Mouse (Mus musculus) limb, embryonic 14.5 days (tissue): Measurements from ENCODE around the gene Evi5. TPM values are rescaled to one million over a fixed set of nuclear protein-coding genes. Genes with fewer than 3 reads are reported as not detected.

Source experiments
- ATAC-seq: fragments of 200-750 bp; cut with Nextera tagmentation; 2 replicates; pipeline ENCODE4 v1.8.0; 2017; ENCODE audit warnings: low read depth, moderate number of reproducible peaks, moderate TSS enrichment; ENCODE audit not compliant: low FRiP score
- DNase-seq: peaks from one replicate; pipeline ENCODE4 v3.0.0-alpha.2; 2015; ENCODE audit warnings: low spot score
- H3K27ac ChIP-seq: fragments of 300-500 bp; sonication (generic); replicated peaks from 2 replicates; pipeline ENCODE4 v1.5.1; 2014; ENCODE audit warnings: low read depth, mild to moderate bottlenecking, low read length, moderate library complexity, mixed read lengths
- H3K27me3 ChIP-seq: fragments of 300-500 bp; sonication (generic); 2 replicates; pipeline ENCODE4 v1.6.1; 2014; ENCODE audit warnings: low read length, mixed read lengths; ENCODE audit not compliant: control insufficient read depth, insufficient read depth
- H3K36me3 ChIP-seq: fragments of 300-500 bp; sonication (generic); 2 replicates; pipeline ENCODE4 v1.6.1; 2014; ENCODE audit warnings: mild to moderate bottlenecking, low read length, moderate library complexity, mixed read lengths; ENCODE audit not compliant: control insufficient read depth, insufficient read depth
- H3K4me1 ChIP-seq: fragments of 300-500 bp; sonication (generic); 2 replicates; pipeline ENCODE4 v1.6.1; 2014; ENCODE audit warnings: antibody characterized with exemption, low read length, mixed read lengths; ENCODE audit not compliant: control insufficient read depth, insufficient read depth
- H3K4me2 ChIP-seq: fragments of 300-500 bp; sonication (generic); replicated peaks from 2 replicates; pipeline ENCODE4 v1.6.1; 2014; ENCODE audit warnings: low read depth, mild to moderate bottlenecking, low read length, moderate library complexity; ENCODE audit not compliant: severe bottlenecking
- H3K4me3 ChIP-seq: fragments of 300-500 bp; sonication (generic); replicated peaks from 2 replicates; pipeline ENCODE4 v1.5.1; 2014; ENCODE audit warnings: low read length
- H3K9ac ChIP-seq: fragments of 300-500 bp; sonication (generic); 2 replicates; pipeline ENCODE4 v1.6.1; 2014; ENCODE audit warnings: mild to moderate bottlenecking, low read depth, low read length, moderate library complexity; ENCODE audit not compliant: severe bottlenecking
- H3K9me3 ChIP-seq: fragments of 300-500 bp; sonication (generic); 2 replicates; pipeline ENCODE4 v1.6.1; 2016; ENCODE audit warnings: low read length; ENCODE audit not compliant: control insufficient read depth
- POLR2A ChIP-seq: fragments of 200-500 bp; IDR thresholded peaks from 2 replicates; pipeline ENCODE4 v1.8.0; 2012; ENCODE audit warnings: inconsistent platforms, mild to moderate bottlenecking, moderate library complexity, borderline replicate concordance; ENCODE audit not compliant: insufficient read depth, insufficient read length; ENCODE audit errors: extremely low read depth
- WGBS: fragments of 180-500 bp; shearing (Covaris S2); extraction: QIAGEN DNeasy Blood & Tissue Kit; methylation state at CpG from one replicate; pipeline ENCODE4 v1.1.7; 2014; 5-methylcytosine and 5-hydroxymethylcytosine counted together
- polyA plus RNA-seq, 2 experiments: library from polyadenylated mRNA; depleted of rRNA in 1 of 2; stranded (reverse) in 1 of 2; unstranded in 1 of 2; fragments of >200 nt; fragmentation: Nextera tagmentation in 1 of 2; extraction: Ambion mirVana in 1 of 2; gene quantifications; 2 replicates each; pipeline versions ENCODE4 v1.2.1 to v1.2.3; 2012 to 2014

Evi5 gene
- polyA plus RNA-seq, 2 experiments = 31.2 to 60.2 TPM

DNA sequence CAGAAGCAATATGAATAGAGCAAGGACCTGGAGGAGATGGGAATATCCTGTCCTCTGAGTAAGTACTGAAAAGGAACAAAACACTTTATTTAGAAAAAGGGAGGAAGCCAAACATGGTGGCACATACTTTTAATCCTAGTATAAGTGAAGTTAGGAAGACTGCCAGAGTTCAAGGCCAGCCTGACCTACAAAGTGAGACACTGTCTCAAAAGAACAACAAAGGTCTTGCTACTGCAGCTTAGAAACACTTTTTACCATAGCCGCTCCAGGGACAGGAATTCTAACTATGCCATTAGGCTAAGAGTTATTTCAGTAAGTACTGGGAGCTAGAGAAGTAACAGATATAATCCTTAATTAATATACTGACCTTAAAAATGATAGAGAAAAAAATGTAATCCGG, 60.3 kb downstream of the Evi5 start:
- H3K9me3 ChIP-seq = no peaks in the 10 kb centered on the region
- no peak overlapping the region for H3K4me2 ChIP-seq
- no peak overlapping the region for H3K27ac ChIP-seq
- ATAC-seq (no peak), DNase-seq (no peak)
- H3K36me3 ChIP-seq = peaks cover 50% of the 10 kb centered on the region
- H3K27me3 ChIP-seq = no peaks in the 10 kb centered on the region
- H3K4me3 ChIP-seq = no peak overlapping the region
- H3K9ac ChIP-seq = no peak overlapping the region
- no peak for TF ChIP-seq POLR2A
- WGBS = 92% methylated on average over 2 of the region's 2 CpGs
- H3K4me1 ChIP-seq = no peaks in the 10 kb centered on the region

DNA sequence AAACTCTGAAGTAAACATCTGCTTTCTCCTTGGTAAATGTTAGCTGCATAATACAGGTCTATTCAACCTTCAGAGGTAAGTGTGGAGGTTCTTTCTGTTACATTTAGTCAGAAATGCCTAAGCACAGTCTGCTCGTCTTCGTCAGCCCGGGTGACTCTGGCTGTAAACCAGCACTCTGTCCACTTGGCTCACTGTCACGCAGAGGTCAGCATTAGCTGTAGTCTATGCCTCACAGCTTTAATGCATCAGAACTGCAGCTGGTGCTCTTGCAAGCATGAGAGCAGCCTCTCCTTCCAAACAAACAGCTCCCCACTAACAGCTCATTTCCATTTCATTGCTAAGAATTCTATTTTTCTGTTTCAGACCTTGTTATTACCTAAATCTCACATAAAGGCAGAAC, 67.4 kb downstream of the Evi5 start:
- DNase-seq (no peak), ATAC-seq (no peak)
- Histone ChIP-seq H3K9ac (no peak overlapping the region), H3K27ac (no peak overlapping the region), H3K36me3 (peaks cover 27% of the 10 kb centered on the region), H3K4me1 (no peaks in the 10 kb centered on the region), H3K4me3 (no peak overlapping the region), H3K4me2 (no peak overlapping the region), H3K27me3 (no peaks in the 10 kb centered on the region), H3K9me3 (no peaks in the 10 kb centered on the region)
- 73% methylated on average over 4 of the region's 4 CpGs for WGBS
- TF ChIP-seq POLR2A = no peak

- Histone ChIP-seq H3K4me1 (no peaks in the 10 kb centered on the region), H3K36me3 (peaks cover 7% of the 10 kb centered on the region), H3K27ac (no peak overlapping the region), H3K4me3 (no peak overlapping the region), H3K4me2 (no peak overlapping the region), H3K27me3 (no peaks in the 10 kb centered on the region), H3K9me3 (no peaks in the 10 kb centered on the region), H3K9ac (no peak overlapping the region)
- TF ChIP-seq POLR2A = no peak
- DNase-seq (no peak), ATAC-seq (no peak)
Measured at GRCm38 (mm10) chr5:107802621-107803020, 72.3 kb downstream of the Evi5 start.

DNA sequence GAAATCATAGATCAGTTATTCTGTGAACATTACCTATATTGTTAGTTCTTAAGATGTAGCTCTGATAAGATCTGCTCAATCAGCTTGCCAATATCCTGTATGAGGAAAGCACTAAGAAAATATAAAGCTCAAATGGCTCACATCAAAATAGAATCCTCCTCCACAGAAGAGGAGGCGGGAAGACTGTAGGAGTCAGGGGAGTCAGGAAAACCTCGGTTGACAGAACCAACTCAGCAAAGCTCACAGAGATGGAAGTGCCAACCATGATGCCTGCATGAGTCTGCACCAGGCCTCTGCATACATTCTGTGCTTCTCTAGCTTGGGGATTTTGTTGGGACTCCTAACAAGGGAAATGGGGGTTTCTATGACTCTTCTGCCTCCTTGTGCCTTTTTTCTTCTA, 73.7 kb downstream of the Evi5 start:
- no peak overlapping the region for H3K4me2 ChIP-seq
- H3K9ac ChIP-seq = no peak overlapping the region
- no peaks in the 10 kb centered on the region for H3K27me3 ChIP-seq
- no peak for TF ChIP-seq POLR2A
- H3K36me3 ChIP-seq = peaks cover 17% of the 10 kb centered on the region
- no peak overlapping the region for H3K27ac ChIP-seq
- ATAC-seq (no peak), DNase-seq (no peak)
- H3K4me1 ChIP-seq = no peaks in the 10 kb centered on the region
- WGBS = 80% methylated on average over 2 of the region's 2 CpGs
- H3K9me3 ChIP-seq = no peaks in the 10 kb centered on the region
- H3K4me3 ChIP-seq = no peak overlapping the region

DNA sequence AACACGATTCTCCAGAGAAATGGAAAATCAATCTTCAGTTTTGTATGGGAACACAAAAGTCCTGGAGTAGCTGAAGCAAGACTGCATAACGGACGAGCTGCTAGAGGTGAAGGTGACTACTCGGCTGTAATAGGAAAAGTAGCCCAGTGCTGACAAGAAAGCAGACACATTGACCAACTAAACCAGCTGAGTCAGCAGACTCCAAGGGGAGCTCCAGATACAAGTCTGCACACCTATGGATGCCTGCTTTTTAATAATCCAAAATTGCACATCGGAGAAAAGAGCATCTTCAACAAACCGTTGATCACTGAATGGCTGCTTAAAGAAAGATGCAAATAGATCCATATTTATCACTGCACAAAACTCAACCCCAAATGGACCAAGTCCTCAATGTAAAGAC, 76.6 kb downstream of the Evi5 start:
- ATAC-seq = no peak
- Histone ChIP-seq H3K4me1 (no peaks in the 10 kb centered on the region), H3K4me2 (no peak overlapping the region), H3K9ac (no peak overlapping the region), H3K27ac (no peak overlapping the region), H3K36me3 (peaks cover 24% of the 10 kb centered on the region), H3K4me3 (no peak overlapping the region), H3K27me3 (no peaks in the 10 kb centered on the region), H3K9me3 (no peaks in the 10 kb centered on the region)
- no peak for TF ChIP-seq POLR2A
- WGBS = 95% methylated on average over 6 of the region's 6 CpGs
- no peak for DNase-seq

DNA sequence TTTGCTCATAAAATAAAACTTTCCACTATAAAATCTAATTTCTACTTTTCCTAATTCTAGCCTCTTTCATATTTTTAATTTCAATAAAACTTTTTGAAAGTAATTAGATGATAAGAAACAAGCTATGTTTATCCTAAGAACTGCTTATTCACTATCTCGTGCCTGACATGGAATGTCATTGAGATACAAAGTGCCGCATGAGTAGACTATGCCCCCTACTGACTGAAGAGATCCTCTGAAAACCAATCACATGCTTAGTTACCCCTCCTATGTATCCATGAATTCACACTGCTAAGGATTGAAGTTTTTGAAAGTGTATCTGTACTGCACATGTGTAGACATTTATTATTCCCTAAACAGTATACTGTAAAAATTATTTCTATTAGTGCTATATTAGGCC, 81.0 kb downstream of the Evi5 start:
- Histone ChIP-seq H3K4me3 (no peak overlapping the region), H3K9ac (no peak overlapping the region)
- peak; percentile 9 for DNase-seq

More for the DNA sequence above, 81.0 kb downstream of the Evi5 start:
- Histone ChIP-seq H3K4me2 (no peak overlapping the region), H3K4me1 (no peaks in the 10 kb centered on the region), H3K9me3 (no peaks in the 10 kb centered on the region), H3K27me3 (no peaks in the 10 kb centered on the region), H3K27ac (no peak overlapping the region), H3K36me3 (peaks cover 24% of the 10 kb centered on the region)
- ATAC-seq = no peak
- 52% methylated on average over 2 of the region's 2 CpGs for WGBS
- TF ChIP-seq POLR2A = no peak
